Mouse (Mus musculus) MEL (cell line): ENCODE measurements around the gene Cenpp.

Experiments used
- CTCF ChIP-seq, 3 experiments: IDR thresholded peaks in 2 of 3; conservative IDR thresholded peaks in 1 of 3; 2 replicates each; pipeline ENCODE4 v1.5.1; 2011 to 2012; ENCODE audit warnings: low read length in 3 of 3, low read depth in 2 of 3, mild to moderate bottlenecking in 2 of 3, improper control_type of control experiment in 1 of 3, inconsistent platforms in 1 of 3, mixed read lengths in 1 of 3, moderate library complexity in 1 of 3; ENCODE audit not compliant: control insufficient read depth in 1 of 3, insufficient read depth in 1 of 3, poor library complexity in 1 of 3, severe bottlenecking in 1 of 3
- E2F4 ChIP-seq: IDR thresholded peaks from 2 replicates; pipeline ENCODE4 v1.6.1; 2011; ENCODE audit warnings: low read depth, low read length, improper control_type of control experiment, borderline replicate concordance
- ELF1 ChIP-seq: IDR thresholded peaks from 2 replicates; pipeline ENCODE4 v1.6.1; 2014; ENCODE audit warnings: low read depth, mild to moderate bottlenecking, inconsistent platforms, low read length, improper control_type of control experiment, moderate library complexity
- EP300 ChIP-seq, 2 experiments: IDR thresholded peaks; 2 replicates each; pipeline ENCODE4 v1.6.1; 2011; ENCODE audit warnings: improper control_type of control experiment in 2 of 2, low read length in 2 of 2, low read depth in 1 of 2, mild to moderate bottlenecking in 1 of 2
- ETS1 ChIP-seq: IDR thresholded peaks from 2 replicates; pipeline ENCODE4 v1.6.1; 2012; ENCODE audit warnings: low read depth, mild to moderate bottlenecking, inconsistent platforms, low read length, improper control_type of control experiment, moderate library complexity
- GATA1 ChIP-seq: IDR thresholded peaks from 2 replicates; pipeline ENCODE4 v1.6.1; 2011; ENCODE audit warnings: low read depth, low read length, improper control_type of control experiment
- MAX ChIP-seq: IDR thresholded peaks from 2 replicates; pipeline ENCODE4 v1.6.1; 2011; ENCODE audit warnings: low read length, improper control_type of control experiment
- MEF2A ChIP-seq: IDR thresholded peaks from 2 replicates; pipeline ENCODE4 v1.6.1; 2014; ENCODE audit warnings: low read depth, mild to moderate bottlenecking, inconsistent platforms, low read length, improper control_type of control experiment; ENCODE audit not compliant: poor library complexity, insufficient replicate concordance, severe bottlenecking; ENCODE audit errors: extremely low read depth
- MXI1 ChIP-seq: IDR thresholded peaks from 2 replicates; pipeline ENCODE4 v1.6.1; 2011; ENCODE audit warnings: mild to moderate bottlenecking, low read depth, low read length, improper control_type of control experiment
- MYC ChIP-seq: IDR thresholded peaks from 2 replicates; pipeline ENCODE4 v1.6.1; 2011; ENCODE audit warnings: low read depth, mild to moderate bottlenecking, low read length, improper control_type of control experiment, moderate library complexity
- POLR2A ChIP-seq, 2 experiments: IDR thresholded peaks; 2 replicates each; pipeline ENCODE4 v1.6.1; 2011 to 2012; ENCODE audit warnings: low read length in 2 of 2, mild to moderate bottlenecking in 2 of 2, control low read depth in 1 of 2, improper control_type of control experiment in 1 of 2, low read depth in 1 of 2, moderate library complexity in 1 of 2; ENCODE audit not compliant: control insufficient read depth in 1 of 2, insufficient read depth in 1 of 2, poor library complexity in 1 of 2
- POLR2AphosphoS5 ChIP-seq: IDR thresholded peaks from 2 replicates; pipeline ENCODE4 v1.6.1; 2012; ENCODE audit warnings: low read depth, borderline replicate concordance, mild to moderate bottlenecking, inconsistent platforms, low read length, moderate library complexity, mixed read lengths
- TCF12 ChIP-seq: IDR thresholded peaks from 2 replicates; pipeline ENCODE4 v1.6.1; 2014; ENCODE audit warnings: low read depth, mild to moderate bottlenecking, inconsistent platforms, low read length, improper control_type of control experiment, moderate library complexity
- ZNF384 ChIP-seq: IDR thresholded peaks from 2 replicates; pipeline ENCODE4 v1.6.1; 2012; ENCODE audit warnings: low read depth, mild to moderate bottlenecking, inconsistent platforms, low read length, improper control_type of control experiment

DNA sequence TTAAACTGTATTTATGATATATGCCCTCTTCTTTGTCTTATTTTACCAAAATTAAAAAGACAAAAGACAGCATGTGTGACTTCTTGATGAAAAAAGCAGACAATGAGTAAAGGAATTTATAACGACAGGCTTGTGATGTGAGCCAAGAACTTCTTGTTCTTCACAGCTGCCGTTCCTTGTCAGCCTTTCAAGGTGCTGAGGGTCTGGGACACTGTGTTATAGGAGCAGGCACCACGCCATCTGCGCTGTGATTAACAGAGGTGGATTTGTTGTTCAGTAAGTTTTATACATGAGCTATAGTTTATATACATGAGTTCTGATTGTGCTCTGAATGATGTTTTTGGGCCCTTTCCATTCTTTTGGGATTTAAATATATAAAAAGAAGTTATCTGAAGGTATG lies 173.2 kb downstream of the Cenpp start:
- TF ChIP-seq CTCF (IDR thresholded peaks at IDR 0.05 in 2 of 3, conservative IDR thresholded peaks at IDR 0.05 in 1 of 3; ENCODE audit: control insufficient read depth in 1 of 3, insufficient read depth in 1 of 3, low read depth in 2 of 3, low read length in 3 of 3, poor library complexity in 1 of 3, severe bottlenecking in 1 of 3), result no peak
- TF ChIP-seq POLR2A (IDR thresholded peaks at IDR 0.05; ENCODE audit: control insufficient read depth in 1 of 2, insufficient read depth in 1 of 2, low read depth in 1 of 2, low read length in 2 of 2, poor library complexity in 1 of 2), result no peak
- TF ChIP-seq E2F4, result no peak
- TF ChIP-seq MYC, result no peak
- TF ChIP-seq ETS1, result no peak
- no peak for TF ChIP-seq POLR2AphosphoS5
- no peak for TF ChIP-seq EP300 (IDR thresholded peaks at IDR 0.05; ENCODE audit: low read depth in 1 of 2, low read length in 2 of 2)
- no peak for TF ChIP-seq ZNF384
- no peak for TF ChIP-seq MEF2A
- no peak for TF ChIP-seq MXI1
- no peak for TF ChIP-seq MAX
- no peak for TF ChIP-seq TCF12
- TF ChIP-seq GATA1, result no peak
- no peak for TF ChIP-seq ELF1
